Mouse (Mus musculus) large intestine, adult 2 months (tissue): ENCODE results near the gene Ccdc3. TPM values are rescaled to one million over a fixed set of nuclear protein-coding genes. Genes with fewer than 3 reads are reported as not detected.

Experiments used
- DNase-seq: peaks from one replicate; pipeline ENCODE4 v3.0.0-alpha.2; 2012; ENCODE audit warnings: low read depth, low spot score
- WGBS: fragments of 180-500 bp; shearing (Covaris S2); methylation state at CpG from one replicate; pipeline ENCODE4 v1.1.7; 2018; 5-methylcytosine and 5-hydroxymethylcytosine counted together
- polyA plus RNA-seq: library from polyadenylated mRNA; depleted of rRNA; stranded (reverse); fragments of >200 nt; gene quantifications from 2 replicates; pipeline ENCODE4 v1.2.3, GENCODE M21; 2012

Ccdc3 gene
- polyA plus RNA-seq, 1 experiment: 6.4 TPM

DNA sequence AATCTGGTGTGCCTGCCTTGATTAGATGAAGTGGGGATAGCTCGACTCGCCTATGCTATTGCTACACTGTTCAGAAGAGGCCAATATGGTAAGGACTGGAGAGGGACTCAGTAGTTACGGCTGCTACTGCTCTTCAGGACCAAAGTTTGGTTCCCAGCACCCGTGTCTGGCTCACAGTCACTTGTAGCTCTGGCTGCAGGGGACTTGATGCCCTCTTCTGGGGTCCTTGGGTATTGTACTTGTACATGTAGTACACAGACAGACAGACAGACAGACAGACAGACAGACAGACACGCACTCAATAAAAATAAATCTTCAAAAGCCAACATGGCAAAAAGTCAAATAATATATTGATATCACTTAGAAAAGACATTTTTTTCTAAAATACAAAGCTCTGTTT lies 17.1 kb downstream of the Ccdc3 start:
- WGBS: 95% methylated on average over 5 of the region's 5 CpGs
- DNase-seq: no peak

GRCm38 (mm10) chr2:5160236-5160848 lies 22.8 kb downstream of the Ccdc3 start:
- no peak for DNase-seq
- 88% methylated on average over 11 of the region's 11 CpGs for WGBS

- DNase-seq: no peak
- 77% methylated on average over 11 of the region's 11 CpGs for WGBS
Observed at GRCm38 (mm10) chr2:5161002-5161745, 23.6 kb downstream of the Ccdc3 start.

GRCm38 (mm10) chr2:5161908-5162674 lies 24.5 kb downstream of the Ccdc3 start:
- 83% methylated on average over 3 of the region's 3 CpGs for WGBS
- no peak for DNase-seq

DNA sequence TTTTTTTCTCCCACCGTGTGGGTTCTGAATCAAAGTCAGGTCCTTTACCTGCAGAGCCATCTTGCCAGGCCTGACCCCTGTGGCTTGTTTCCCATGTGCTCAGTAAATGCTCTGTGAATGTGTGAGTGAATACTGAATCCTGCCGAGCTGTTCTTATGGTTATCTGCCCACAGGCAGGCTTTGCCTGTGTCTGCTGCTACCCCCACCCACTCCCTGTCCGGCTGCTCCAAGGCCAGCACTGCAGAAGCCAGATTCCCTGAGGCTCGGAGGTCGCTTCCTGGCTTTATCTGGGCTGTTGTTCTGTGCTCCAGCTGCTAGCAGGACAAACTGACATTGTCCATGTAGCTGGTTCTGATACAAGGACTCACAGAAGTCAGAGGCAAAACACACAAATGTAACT lies 25.2 kb downstream of the Ccdc3 start:
- 70% methylated on average over 5 of the region's 5 CpGs for WGBS
- no peak for DNase-seq

DNA sequence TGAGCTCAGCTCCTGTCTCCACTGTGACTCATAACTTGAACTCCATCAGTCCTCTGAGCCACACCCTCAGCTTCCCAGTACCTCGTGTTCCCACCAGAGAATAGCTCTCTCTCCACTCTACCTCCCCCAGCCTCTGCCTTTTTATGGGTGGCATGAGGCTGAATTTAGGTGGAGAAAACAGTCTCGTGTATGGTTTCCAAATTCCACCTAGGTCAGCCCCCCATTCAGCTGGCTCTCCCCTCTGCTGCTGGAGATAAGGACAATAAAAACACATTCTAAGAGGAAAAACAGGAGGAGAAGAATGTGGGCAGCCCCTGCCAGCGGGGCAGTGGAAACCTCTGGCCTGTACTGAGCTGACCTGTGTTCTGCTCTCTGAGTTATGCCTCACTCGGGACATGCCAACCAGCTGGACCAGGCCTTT lies 28.4 kb downstream of the Ccdc3 start:
- DNase-seq: no peak
- 37% methylated on average over 4 of the region's 4 CpGs for WGBS

- DNase-seq: no peak
- WGBS: 84% methylated on average over 2 of the region's 2 CpGs
Observed at GRCm38 (mm10) chr2:5166796-5167195, 29.2 kb downstream of the Ccdc3 start.

DNA sequence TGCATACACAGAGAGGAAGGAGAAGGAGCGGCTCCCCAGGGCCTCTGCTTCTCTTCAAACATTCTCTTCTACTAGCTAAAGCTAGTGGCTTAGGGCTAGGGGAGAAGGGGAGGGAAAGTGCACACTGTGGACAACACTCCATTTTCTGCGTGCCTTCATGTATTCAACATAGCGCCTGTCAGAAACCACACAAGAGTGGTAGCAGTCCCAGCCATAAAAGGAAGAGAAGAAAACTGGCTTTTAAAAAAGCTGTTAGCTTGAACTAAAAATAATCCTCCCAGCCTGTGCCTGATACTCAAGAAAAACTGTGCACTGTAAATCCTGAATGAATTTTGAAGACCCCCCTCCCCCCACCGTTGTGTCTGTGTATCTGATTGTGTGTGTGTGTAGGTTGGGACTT lies 33.2 kb downstream of the Ccdc3 start:
- 71% methylated on average over 4 of the region's 4 CpGs for WGBS
- no peak for DNase-seq

DNA sequence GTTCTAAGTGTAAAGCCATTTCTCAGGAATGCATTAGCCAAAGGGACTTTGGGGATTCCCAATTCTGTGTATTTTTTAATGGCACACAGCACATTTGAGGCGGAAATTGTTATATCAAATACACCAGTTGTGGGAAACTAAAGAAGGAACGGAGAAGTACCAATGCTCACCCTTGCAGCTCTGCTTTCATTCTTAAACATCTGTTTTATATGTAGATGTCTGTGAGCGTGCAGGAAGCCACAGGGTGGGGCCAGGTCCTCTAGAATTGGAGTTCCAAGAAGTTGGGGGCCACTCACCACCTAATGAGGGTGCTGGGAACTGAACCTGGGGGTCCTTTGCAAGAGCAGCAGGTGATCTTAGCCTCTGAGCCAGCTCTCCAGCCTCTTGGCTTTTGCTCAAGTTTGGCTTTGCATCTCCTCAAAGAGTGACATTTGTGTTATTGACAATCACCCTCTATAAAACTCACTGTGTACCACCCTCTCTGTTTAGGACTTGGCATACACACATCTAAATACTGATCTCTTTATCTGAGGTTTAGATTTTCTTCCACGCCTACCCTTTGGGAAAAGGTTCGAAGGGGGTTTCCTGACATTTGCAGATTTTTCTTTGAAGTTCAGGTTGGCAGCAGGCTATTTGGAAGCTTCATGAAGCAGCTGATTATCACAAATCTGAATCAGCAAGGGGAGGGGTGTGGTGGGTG lies 33.9 kb downstream of the Ccdc3 start:
- DNase-seq: no peak
- 70% methylated on average over 5 of the region's 5 CpGs for WGBS

GRCm38 (mm10) chr2:5172773-5173172 lies 35.2 kb downstream of the Ccdc3 start:
- WGBS: 93% methylated on average over 2 of the region's 2 CpGs
- DNase-seq: no peak

- DNase-seq: no peak
Observed at GRCm38 (mm10) chr2:5174716-5175115, 37.1 kb downstream of the Ccdc3 start.

GRCm38 (mm10) chr2:5181462-5182443 lies 44.2 kb downstream of the Ccdc3 start:
- DNase-seq: no peak
- WGBS: 72% methylated on average over 5 of the region's 5 CpGs

DNA sequence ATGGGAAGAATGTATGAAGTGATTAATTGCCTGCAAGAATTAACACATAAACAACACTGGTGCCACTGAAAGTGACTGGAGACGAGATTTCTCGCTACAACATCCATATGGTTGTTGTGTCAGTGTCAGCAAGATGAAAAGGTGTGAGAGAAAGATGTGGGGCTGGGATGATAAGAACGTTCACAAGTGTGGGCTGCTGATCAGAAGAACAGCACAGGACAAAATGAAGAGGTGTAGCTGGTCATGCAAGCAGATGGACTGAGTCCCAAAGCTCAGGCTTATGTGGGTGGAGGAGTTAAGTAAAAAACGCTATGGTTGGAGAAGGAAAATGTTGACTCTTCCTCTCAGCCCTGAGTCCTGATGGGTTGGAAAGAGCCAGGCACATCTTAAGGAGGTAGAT lies 46.6 kb downstream of the Ccdc3 start:
- WGBS: 92% methylated on average over 4 of the region's 4 CpGs
- no peak for DNase-seq

DNA sequence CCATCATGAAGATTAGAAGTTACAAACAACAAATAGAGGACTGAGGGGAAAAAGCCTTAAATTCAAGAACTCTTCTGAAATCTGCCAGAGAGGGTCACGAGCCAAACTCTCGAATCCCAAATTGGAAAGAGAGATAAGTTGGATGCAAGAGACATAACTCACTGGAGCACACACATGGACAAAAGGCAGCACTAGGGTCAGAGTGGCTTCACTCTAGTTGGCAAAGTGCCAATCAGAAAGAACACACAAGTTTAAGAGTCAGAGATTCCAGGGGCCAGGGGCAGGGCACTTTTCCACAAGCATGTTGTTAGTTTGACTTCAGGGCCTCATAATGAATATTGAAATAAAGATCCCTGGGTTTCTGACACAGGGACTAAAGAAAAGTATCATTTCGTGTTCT lies 48.1 kb downstream of the Ccdc3 start:
- DNase-seq: no peak
- WGBS: 87% methylated on average over 3 of the region's 3 CpGs

GRCm38 (mm10) chr2:5192156-5192555 lies 54.6 kb downstream of the Ccdc3 start:
- DNase-seq: no peak
- WGBS: 95% methylated on average over 4 of the region's 4 CpGs

- DNase-seq: no peak
- 27% methylated on average over 4 of the region's 4 CpGs for WGBS
Observed at GRCm38 (mm10) chr2:5193071-5193470, 55.5 kb downstream of the Ccdc3 start.

DNA sequence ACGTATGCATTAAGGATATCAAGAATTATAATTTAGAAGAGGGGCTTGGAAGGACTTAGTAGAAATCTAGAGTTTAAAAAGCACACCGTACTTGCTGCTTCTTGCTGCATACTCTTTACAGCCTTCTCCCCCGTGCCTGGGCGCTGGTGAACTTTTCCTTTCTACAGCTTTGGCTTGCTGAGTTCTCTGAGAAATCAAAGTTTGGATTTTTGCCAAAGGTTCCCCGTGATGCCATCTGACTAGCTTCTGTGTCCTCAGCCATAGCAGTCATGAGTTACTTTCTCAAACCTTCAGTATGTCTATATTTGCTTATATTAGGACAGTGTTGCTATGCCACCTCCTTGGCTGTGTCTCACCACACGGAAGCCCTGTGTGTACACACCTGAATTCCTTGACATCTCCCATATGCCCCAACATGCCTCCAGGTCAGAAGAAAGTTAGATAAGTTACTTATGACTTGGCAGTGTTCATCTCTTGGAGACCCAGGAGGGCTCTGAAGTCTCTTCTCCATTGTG lies 57.2 kb downstream of the Ccdc3 start:
- WGBS: 32% methylated on average over 6 of the region's 6 CpGs
- no peak for DNase-seq

GRCm38 (mm10) chr2:5197486-5197885 lies 59.9 kb downstream of the Ccdc3 start:
- no peak for DNase-seq
- 94% methylated on average over 4 of the region's 4 CpGs for WGBS

DNA sequence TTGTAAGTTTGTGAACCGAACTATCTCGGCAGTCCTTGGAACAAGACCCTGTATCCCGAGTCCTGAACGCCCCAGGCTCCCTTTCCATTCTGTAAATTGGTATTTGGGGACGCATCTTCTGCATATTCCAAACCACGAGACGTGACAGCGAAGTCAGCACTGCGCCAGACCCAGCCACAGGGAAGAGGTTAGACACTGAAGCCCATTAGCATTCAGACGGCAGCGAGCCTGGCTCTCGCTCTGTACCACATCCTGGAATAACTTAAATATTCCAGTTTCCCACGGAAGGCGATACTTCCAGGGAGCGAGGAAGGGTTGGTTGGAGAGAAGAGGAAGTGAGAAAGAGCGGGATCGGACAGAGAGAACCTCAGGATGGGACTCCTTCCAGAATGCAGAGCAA lies 61.7 kb downstream of the Ccdc3 start:
- DNase-seq: no peak
- WGBS: 91% methylated on average over 17 of the region's 17 CpGs
